Mouse (Mus musculus) right cerebral cortex, postnatal 36 days (tissue): ENCODE results near the gene Ftl1.
"Not testable (repeated sequence)": the region's sequence is repeated elsewhere in the genome, so short reads cannot be mapped to it uniquely, and the experiment has no call there.

Experiments
- DNase-seq, 2 experiments: peaks; one replicate each; pipeline ENCODE4 v3.0.0; 2022; ENCODE audit warnings: low spot score in 2 of 2, mixed read lengths in 1 of 2

Gene Ftl1

GRCm38 (mm10) chr7:45476453-45476852 is 16.8 kb upstream of the Ftl1 start:
- no peak for DNase-seq

GRCm38 (mm10) chr7:45475291-45475969 is 15.7 kb upstream of the Ftl1 start:
- no peak for DNase-seq

- DNase-seq: peak in 1 of 2 experiments; percentile 58
Measured at GRCm38 (mm10) chr7:45470869-45471268, 11.2 kb upstream of the Ftl1 start.

GRCm38 (mm10) chr7:45467090-45467670 is 7.5 kb upstream of the Ftl1 start:
- no peak for DNase-seq

- peak; percentile 93 for DNase-seq
Measured at GRCm38 (mm10) chr7:45466283-45467089, 6.8 kb upstream of the Ftl1 start, which contains the start of gene Bax. Gene Bax (minus strand): TSS chr7:45466898.

GRCm38 (mm10) chr7:45465549-45465948 is 5.9 kb upstream of the Ftl1 start:
- DNase-seq: no peak

- DNase-seq: no peak
Measured at GRCm38 (mm10) chr7:45465112-45465511, 5.4 kb upstream of the Ftl1 start.

GRCm38 (mm10) chr7:45463987-45464778 is 4.5 kb upstream of the Ftl1 start:
- DNase-seq: no peak

GRCm38 (mm10) chr7:45462868-45463267 is 3.2 kb upstream of the Ftl1 start:
- not testable (repeated sequence) for DNase-seq

GRCm38 (mm10) chr7:45462325-45462724 is 2.6 kb upstream of the Ftl1 start:
- no peak for DNase-seq

GRCm38 (mm10) chr7:45461781-45462180 is 2.1 kb upstream of the Ftl1 start:
- no peak for DNase-seq

GRCm38 (mm10) chr7:45461326-45461725 is 1.6 kb upstream of the Ftl1 start:
- DNase-seq: no peak

GRCm38 (mm10) chr7:45460860-45461314 is 1.2 kb upstream of the Ftl1 start:
- DNase-seq: no peak

GRCm38 (mm10) chr7:45460377-45460776 is 693 bp upstream of the Ftl1 start:
- DNase-seq: no peak

GRCm38 (mm10) chr7:45458748-45459563 is 728 bp downstream of the Ftl1 start:
- DNase-seq: peak; percentile 53 to 69

- DNase-seq: no peak
Measured at GRCm38 (mm10) chr7:45457204-45458060, 2.3 kb downstream of the Ftl1 start.

- no peak for DNase-seq
Measured at GRCm38 (mm10) chr7:45456721-45457203, 2.9 kb downstream of the Ftl1 start.

- DNase-seq: no peak
Measured at GRCm38 (mm10) chr7:45455932-45456696, 3.6 kb downstream of the Ftl1 start.

GRCm38 (mm10) chr7:45454971-45455370 is 4.7 kb downstream of the Ftl1 start:
- DNase-seq: no peak
